Mouse (Mus musculus): Measurements from ENCODE around the gene Emc7.

Gene Emc7

DNA sequence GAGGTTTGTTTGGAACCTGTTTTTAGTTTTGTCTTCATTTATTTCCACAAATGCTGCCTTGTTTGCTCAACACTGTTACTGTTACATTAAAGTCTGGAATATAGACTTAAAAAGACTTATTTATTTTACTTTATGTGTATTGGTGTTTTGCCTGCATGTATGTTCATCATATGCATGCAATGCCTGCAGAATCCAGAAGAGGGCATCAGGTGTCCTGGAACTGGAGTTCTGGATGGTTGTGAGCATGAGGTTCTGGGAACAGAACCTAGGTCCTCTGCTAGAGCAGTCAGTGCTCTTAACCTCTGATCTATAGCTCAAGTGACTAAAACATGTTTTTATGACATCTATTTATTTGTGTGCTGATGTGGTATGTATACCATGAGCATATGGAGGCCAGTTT is 63.7 kb downstream of the Emc7 start:
- ATAC-seq (ENCODE audit: low TSS enrichment): no peak

DNA sequence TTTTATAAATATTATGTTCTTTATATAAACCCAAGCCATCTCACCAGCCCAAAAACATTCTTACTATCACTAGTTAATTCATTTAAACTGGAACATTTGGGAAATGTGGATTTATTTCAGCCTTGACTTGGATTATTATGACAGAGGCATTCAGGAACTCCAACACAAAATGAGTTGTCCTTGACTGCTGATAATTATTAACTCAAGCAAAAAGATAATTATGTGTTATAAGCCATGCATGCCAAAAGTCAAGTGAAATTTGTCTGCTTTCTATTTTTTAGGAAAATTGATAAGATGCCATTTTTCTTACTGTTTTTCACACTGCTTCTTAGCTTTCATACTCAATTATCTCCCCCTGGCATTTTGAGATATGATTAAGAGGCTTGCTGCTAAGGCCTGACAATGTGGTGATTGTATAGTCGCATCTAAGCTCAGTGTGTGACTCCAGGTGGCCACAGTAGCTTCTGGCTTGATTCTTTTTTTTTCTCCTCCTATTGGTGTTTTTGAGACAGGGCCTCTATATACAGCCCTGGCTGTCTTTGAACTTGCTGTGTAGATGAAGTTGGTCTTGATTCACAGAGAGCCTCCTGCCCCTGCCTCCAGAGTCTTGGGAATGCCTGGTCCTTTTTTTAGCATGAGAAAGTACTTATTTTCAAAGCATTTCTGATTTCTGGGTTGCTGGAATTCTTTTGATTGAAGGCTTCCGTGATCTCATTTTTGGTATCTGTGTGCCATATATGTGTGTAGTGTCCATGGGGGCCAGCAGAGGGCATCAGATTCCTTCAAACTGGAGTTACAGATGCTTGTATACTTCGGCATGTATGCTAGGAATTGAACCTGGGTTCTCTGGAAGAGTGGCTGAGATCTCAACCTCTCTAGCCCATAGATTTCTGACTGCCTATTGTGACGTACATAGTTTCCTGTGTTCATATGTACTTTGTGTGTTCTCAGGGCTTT is 66.0 kb downstream of the Emc7 start:
- ATAC-seq (ENCODE audit: low TSS enrichment): no peak
